Mouse (Mus musculus) MEL (cell line): ENCODE measurements around the gene Tes.

Source experiments
- CHD1 ChIP-seq: IDR thresholded peaks from 2 replicates; pipeline ENCODE4 v1.6.1; 2012; ENCODE audit warnings: low read depth, mild to moderate bottlenecking, inconsistent platforms, low read length, improper control_type of control experiment
- CTCF ChIP-seq, 3 experiments: IDR thresholded peaks in 2 of 3; conservative IDR thresholded peaks in 1 of 3; 2 replicates each; pipeline ENCODE4 v1.5.1; 2011 to 2012; ENCODE audit warnings: low read length in 3 of 3, low read depth in 2 of 3, mild to moderate bottlenecking in 2 of 3, improper control_type of control experiment in 1 of 3, inconsistent platforms in 1 of 3, mixed read lengths in 1 of 3, moderate library complexity in 1 of 3; ENCODE audit not compliant: control insufficient read depth in 1 of 3, insufficient read depth in 1 of 3, poor library complexity in 1 of 3, severe bottlenecking in 1 of 3
- EP300 ChIP-seq, 2 experiments: IDR thresholded peaks; 2 replicates each; pipeline ENCODE4 v1.6.1; 2011; ENCODE audit warnings: improper control_type of control experiment in 2 of 2, low read length in 2 of 2, low read depth in 1 of 2, mild to moderate bottlenecking in 1 of 2
- HCFC1 ChIP-seq: IDR thresholded peaks from 2 replicates; pipeline ENCODE4 v1.6.1; 2012; ENCODE audit warnings: low read depth, mild to moderate bottlenecking, inconsistent platforms, low read length, improper control_type of control experiment, moderate library complexity
- MAX ChIP-seq: IDR thresholded peaks from 2 replicates; pipeline ENCODE4 v1.6.1; 2011; ENCODE audit warnings: low read length, improper control_type of control experiment
- POLR2A ChIP-seq, 2 experiments: IDR thresholded peaks; 2 replicates each; pipeline ENCODE4 v1.6.1; 2011 to 2012; ENCODE audit warnings: low read length in 2 of 2, mild to moderate bottlenecking in 2 of 2, control low read depth in 1 of 2, improper control_type of control experiment in 1 of 2, low read depth in 1 of 2, moderate library complexity in 1 of 2; ENCODE audit not compliant: control insufficient read depth in 1 of 2, insufficient read depth in 1 of 2, poor library complexity in 1 of 2
- USF1 ChIP-seq: IDR thresholded peaks from 2 replicates; pipeline ENCODE4 v1.6.1; 2014; ENCODE audit warnings: low read depth, mild to moderate bottlenecking, inconsistent platforms, low read length, improper control_type of control experiment, moderate library complexity
- ZKSCAN1 ChIP-seq: IDR thresholded peaks from 2 replicates; pipeline ENCODE4 v1.6.1; 2012; ENCODE audit warnings: low read depth, mild to moderate bottlenecking, inconsistent platforms, low read length, improper control_type of control experiment, moderate library complexity
- ZNF384 ChIP-seq: IDR thresholded peaks from 2 replicates; pipeline ENCODE4 v1.6.1; 2012; ENCODE audit warnings: low read depth, mild to moderate bottlenecking, inconsistent platforms, low read length, improper control_type of control experiment

GRCm38 (mm10) chr6:17062366-17062765 is 2.6 kb upstream of the Tes start:
- TF ChIP-seq EP300 (IDR thresholded peaks at IDR 0.05; ENCODE audit: low read depth in 1 of 2, low read length in 2 of 2) (no peak), ZNF384 (no peak), MAX (no peak), ZKSCAN1 (no peak), CTCF (IDR thresholded peaks at IDR 0.05 in 2 of 3, conservative IDR thresholded peaks at IDR 0.05 in 1 of 3; ENCODE audit: control insufficient read depth in 1 of 3, insufficient read depth in 1 of 3, low read depth in 2 of 3, low read length in 3 of 3, poor library complexity in 1 of 3, severe bottlenecking in 1 of 3) (no peak), HCFC1 (no peak), POLR2A (IDR thresholded peaks at IDR 0.05; ENCODE audit: control insufficient read depth in 1 of 2, insufficient read depth in 1 of 2, low read depth in 1 of 2, low read length in 2 of 2, poor library complexity in 1 of 2) (no peak), USF1 (no peak), CHD1 (no peak)
